Mouse (Mus musculus) lung, postnatal 0 days (tissue): ENCODE data around the gene Dnase2b. TPM values are rescaled to one million over a fixed set of nuclear protein-coding genes. Genes with fewer than 3 reads are reported as not detected.

Experiments used
- ATAC-seq: fragments of 200-750 bp; cut with Nextera tagmentation; 2 replicates; pipeline ENCODE4 v1.8.0; 2017; ENCODE audit warnings: moderate library complexity
- DNase-seq: peaks from one replicate; pipeline ENCODE4 v3.0.0-alpha.2; 2016; ENCODE audit warnings: low spot score
- H3K27ac ChIP-seq: fragments of 300-500 bp; sonication (generic); 2 replicates; pipeline ENCODE4 v1.5.1; 2014; ENCODE audit warnings: antibody characterized with exemption, mild to moderate bottlenecking, low read length, mixed read lengths
- H3K27me3 ChIP-seq: fragments of 300-500 bp; sonication (generic); replicated peaks from 2 replicates; pipeline ENCODE4 v1.6.1; 2014; ENCODE audit warnings: low read length, mixed read lengths; ENCODE audit not compliant: insufficient read depth
- H3K36me3 ChIP-seq: fragments of 300-500 bp; sonication (generic); 2 replicates; pipeline ENCODE4 v1.6.1; 2014; ENCODE audit warnings: low read length, mixed read lengths; ENCODE audit not compliant: insufficient read depth
- H3K4me1 ChIP-seq: fragments of 300-500 bp; sonication (generic); 2 replicates; pipeline ENCODE4 v1.6.1; 2014; ENCODE audit warnings: antibody characterized with exemption, low read depth, low read length, mixed read lengths; ENCODE audit not compliant: insufficient read depth
- H3K4me2 ChIP-seq: fragments of 300-500 bp; sonication (generic); replicated peaks from 2 replicates; pipeline ENCODE4 v1.6.1; 2014; ENCODE audit warnings: low read depth, mild to moderate bottlenecking, low read length, moderate library complexity, mixed read lengths
- H3K4me3 ChIP-seq: fragments of 300-500 bp; sonication (generic); 2 replicates; pipeline ENCODE4 v1.5.1; 2014; ENCODE audit warnings: low read depth, low read length
- H3K9ac ChIP-seq: fragments of 300-500 bp; sonication (generic); replicated peaks from 2 replicates; pipeline ENCODE4 v1.6.1; 2014; ENCODE audit warnings: low read depth, mild to moderate bottlenecking
- H3K9me3 ChIP-seq: fragments of 300-500 bp; sonication (generic); 2 replicates; pipeline ENCODE4 v1.6.1; 2016; ENCODE audit warnings: low read length, mixed read lengths
- CTCF ChIP-seq: IDR thresholded peaks from 2 replicates; pipeline ENCODE4 v1.5.1; 2016; ENCODE audit warnings: antibody characterized with exemption, mild to moderate bottlenecking
- EP300 ChIP-seq: IDR thresholded peaks from 2 replicates; pipeline ENCODE4 v1.6.1; 2016; ENCODE audit warnings: antibody characterized with exemption, mild to moderate bottlenecking, control low read depth
- WGBS: fragments of 180-500 bp; shearing (Covaris S2); extraction: QIAGEN DNeasy Blood & Tissue Kit; methylation state at CpG from one replicate; pipeline ENCODE4 v1.1.7; 2014; 5-methylcytosine and 5-hydroxymethylcytosine counted together
- polyA plus RNA-seq: library from polyadenylated mRNA; unstranded; fragments of >200 nt; fragmentation: Nextera tagmentation; extraction: Ambion mirVana; gene quantifications from 2 replicates; pipeline ENCODE4 v1.2.1, GENCODE M21; 2015

Gene Dnase2b
- polyA plus RNA-seq = 0.05 and 0.07 TPM in 2 replicates

- Histone ChIP-seq H3K4me2 (no peak within 1 kb of the TSS), H3K9me3 (no peaks in the 10 kb centered on the region), H3K27ac (no peak within 1 kb of the TSS), H3K27me3 (no peaks in the 10 kb centered on the region), H3K4me1 (no peaks in the 10 kb centered on the region), H3K36me3 (no peaks in the 10 kb centered on the region), H3K4me3 (no peak within 1 kb of the TSS), H3K9ac (no peak within 1 kb of the TSS)
- TF ChIP-seq CTCF (no peak), EP300 (no peak)
- ATAC-seq (no peak), DNase-seq (no peak)
- WGBS = 89% methylated on average over 4 of the region's 4 CpGs
Measured at GRCm38 (mm10) chr3:146615496-146615895, at the start of gene Dnase2b. Dnase2b (minus strand) TSS chr3:146615596.

- no peak overlapping the region for H3K4me3 ChIP-seq
- no peak for DNase-seq
- 71% methylated on average over 7 of the region's 7 CpGs for WGBS
- no peaks in the 10 kb centered on the region for H3K9me3 ChIP-seq
- no peak overlapping the region for H3K4me2 ChIP-seq
- no peak for ATAC-seq
- no peaks in the 10 kb centered on the region for H3K4me1 ChIP-seq
- TF ChIP-seq EP300 (no peak), CTCF (no peak)
- no peak overlapping the region for H3K27ac ChIP-seq
- H3K9ac ChIP-seq = no peak overlapping the region
- no peaks in the 10 kb centered on the region for H3K36me3 ChIP-seq
- H3K27me3 ChIP-seq = no peaks in the 10 kb centered on the region
Measured at GRCm38 (mm10) chr3:146661907-146662306, 46.5 kb upstream of the Dnase2b start.

GRCm38 (mm10) chr3:146661001-146661400 lies 45.6 kb upstream of the Dnase2b start:
- TF ChIP-seq CTCF (no peak), EP300 (no peak)
- Histone ChIP-seq H3K36me3 (no peaks in the 10 kb centered on the region), H3K27ac (no peak overlapping the region), H3K4me1 (no peaks in the 10 kb centered on the region), H3K9me3 (no peaks in the 10 kb centered on the region), H3K9ac (no peak overlapping the region), H3K4me2 (no peak overlapping the region), H3K27me3 (no peaks in the 10 kb centered on the region), H3K4me3 (no peak overlapping the region)
- 46% methylated on average over 6 of the region's 6 CpGs for WGBS
- ATAC-seq (no peak), DNase-seq (no peak)

- no peak overlapping the region for H3K4me2 ChIP-seq
- WGBS = 83% methylated on average over 5 of the region's 5 CpGs
- H3K27me3 ChIP-seq = no peaks in the 10 kb centered on the region
- no peaks in the 10 kb centered on the region for H3K9me3 ChIP-seq
- H3K4me1 ChIP-seq = no peaks in the 10 kb centered on the region
- no peak overlapping the region for H3K9ac ChIP-seq
- no peak for DNase-seq
- H3K36me3 ChIP-seq = no peaks in the 10 kb centered on the region
- no peak for ATAC-seq
- no peak overlapping the region for H3K4me3 ChIP-seq
- no peak for TF ChIP-seq EP300
- TF ChIP-seq CTCF = no peak
- no peak overlapping the region for H3K27ac ChIP-seq
Measured at GRCm38 (mm10) chr3:146659321-146659720, 43.9 kb upstream of the Dnase2b start.

- DNase-seq (no peak), ATAC-seq (no peak)
- TF ChIP-seq CTCF = no peak
- TF ChIP-seq EP300 = no peak
- H3K9ac ChIP-seq = no peak overlapping the region
- 96% methylated on average over 1 of the region's 1 CpGs for WGBS
- H3K36me3 ChIP-seq = no peaks in the 10 kb centered on the region
- no peak overlapping the region for H3K4me3 ChIP-seq
- H3K27me3 ChIP-seq = no peaks in the 10 kb centered on the region
- H3K4me2 ChIP-seq = no peak overlapping the region
- H3K9me3 ChIP-seq = no peaks in the 10 kb centered on the region
- H3K27ac ChIP-seq = no peak overlapping the region
- H3K4me1 ChIP-seq = no peaks in the 10 kb centered on the region
Measured at GRCm38 (mm10) chr3:146658061-146658639, 42.8 kb upstream of the Dnase2b start.

GRCm38 (mm10) chr3:146657433-146657832 lies 42.0 kb upstream of the Dnase2b start:
- WGBS = 72% methylated on average over 5 of the region's 5 CpGs
- H3K4me3 ChIP-seq = no peak overlapping the region
- no peaks in the 10 kb centered on the region for H3K4me1 ChIP-seq
- H3K9ac ChIP-seq = no peak overlapping the region
- H3K36me3 ChIP-seq = no peaks in the 10 kb centered on the region
- TF ChIP-seq CTCF = no peak
- TF ChIP-seq EP300 = peak; percentile 79
- H3K4me2 ChIP-seq = no peak overlapping the region
- no peak overlapping the region for H3K27ac ChIP-seq
- ATAC-seq (peak; percentile 56), DNase-seq (peak; percentile 33)
- no peaks in the 10 kb centered on the region for H3K27me3 ChIP-seq
- no peaks in the 10 kb centered on the region for H3K9me3 ChIP-seq
